ENCODE assay signal across 8 mouse cellular contexts in genomic region chr4:119540533-119540890, GRCm38 (mm10). TPM values are rescaled to one million over a fixed set of nuclear protein-coding genes. Genes with fewer than 3 reads are reported as not detected.
DNase-seq lines count a peak whose midpoint lies in the region; ATAC-seq and TF ChIP-seq lines count a peak whose summit lies in the region.

No protein-coding gene starts in this region.

- no peak for TF ChIP-seq POLR2A in myocyte (IDR thresholded peaks at IDR 0.05; ENCODE audit: insufficient read length, low read depth)

- peak overlapping the region; percentile 95; the same call in 1 of the 2 replicates for H3K27ac ChIP-seq in embryonic facial prominence, embryonic 11.5 days (replicated peaks; ENCODE audit: low read depth, low read length)

- H3K4me1 ChIP-seq in embryonic facial prominence, embryonic 11.5 days (ENCODE audit: control insufficient read depth, insufficient read depth, low read length) = no peaks in the 10 kb centered on the region; the same call in 1 of the 2 replicates

- intact Hi-C loops in left cerebral cortex, postnatal 25 days (cut with DNase I) = no loop called here

- no peaks in the 10 kb centered on the region for H3K9me3 ChIP-seq in embryonic facial prominence, embryonic 11.5 days (replicated peaks; ENCODE audit: control insufficient read depth, low read length)

- peak overlapping the region; percentile 97 for H3K4me3 ChIP-seq in embryonic facial prominence, embryonic 11.5 days (ENCODE audit: low read depth, low read length)
- H3K4me3 ChIP-seq in myocyte = peak overlapping the region; percentile 44

- no peaks in the 10 kb centered on the region for H3K36me3 ChIP-seq in embryonic facial prominence, embryonic 11.5 days (replicated peaks; ENCODE audit: control insufficient read depth, insufficient read depth, low read depth, low read length)
- H3K36me3 ChIP-seq in myocyte (ENCODE audit: control insufficient read depth, insufficient read depth) = no peaks in the 10 kb centered on the region

- no peak for ATAC-seq in embryonic facial prominence, embryonic 11.5 days (replicated peaks; ENCODE audit: insufficient number of reproducible peaks, low FRiP score, low TSS enrichment, low read depth)
- peak; percentile 1 for ATAC-seq in inflammation-experienced regulatory T-cells, adult 6 months

- peak; percentile 5 for DNase-seq in kidney, postnatal 14 days
- DNase-seq in kidney, postnatal 4 days = no peak
- DNase-seq in embryonic facial prominence, embryonic 11.5 days (ENCODE audit: low spot score) = no peak
- no peak for DNase-seq in left cerebral cortex, postnatal 25 days (ENCODE audit: low spot score in 2 of 2)
- DNase-seq in gastrocnemius, adult 8-10 months (ENCODE audit: low spot score in 2 of 2) = no peak
- DNase-seq in lung, postnatal 4 days = no peak

- no peaks in the 10 kb centered on the region for H3K27me3 ChIP-seq in embryonic facial prominence, embryonic 11.5 days (ENCODE audit: control insufficient read depth, insufficient read depth, low read length)
- H3K27me3 ChIP-seq in myocyte (ENCODE audit: control insufficient read depth, insufficient read depth, insufficient read length) = no peaks in the 10 kb centered on the region

- WGBS in embryonic facial prominence, embryonic 11.5 days = 5% methylated on average over 10 of the region's 10 CpGs

- H3ac ChIP-seq in myocyte (ENCODE audit: control insufficient read depth, insufficient read length) = peak overlapping the region; percentile 99

- peak overlapping the region; percentile 87 for H3K9ac ChIP-seq in embryonic facial prominence, embryonic 11.5 days (replicated peaks; ENCODE audit: low read length)

- H3K79me2 ChIP-seq in myocyte (ENCODE audit: control insufficient read depth, insufficient read depth) = peaks cover 55% of the 10 kb centered on the region

- peak overlapping the region; percentile 74 for H3K4me2 ChIP-seq in embryonic facial prominence, embryonic 11.5 days (ENCODE audit: low read depth, low read length)
- peak overlapping the region; percentile 87 for H3K4me2 ChIP-seq in myocyte (ENCODE audit: low read depth)

TF ChIP-seq in myocyte, 11 proteins besides CTCF, POLR2A, EP300 and RAD21:
- TF ChIP-seq CEBPB (IDR thresholded peaks at IDR 0.05; ENCODE audit: insufficient read depth, poor library complexity, severe bottlenecking) = no peak
- TF ChIP-seq MAX (IDR thresholded peaks at IDR 0.05; ENCODE audit: low read depth) = no peak
- TF ChIP-seq USF1 (IDR thresholded peaks at IDR 0.05; ENCODE audit: low read depth) = no peak
- TF ChIP-seq TCF12 (IDR thresholded peaks at IDR 0.05; ENCODE audit: insufficient read depth, poor library complexity, severe bottlenecking) = no peak
- no peak for TF ChIP-seq POLR2AphosphoS2 (IDR thresholded peaks at IDR 0.05; ENCODE audit: insufficient read length, low read depth)
- TF ChIP-seq SRF (IDR thresholded peaks at IDR 0.05; ENCODE audit: control insufficient read depth, insufficient read length, low read depth) = no peak

RNA-seq across cellular contexts. Expression of gene Frg2f1, which starts 1.2 kb away (rescaled TPM):
- 3.0 and 3.1 TPM in 2 replicates for polyA plus RNA-seq in embryonic facial prominence, embryonic 11.5 days (2014; fragmentation: Nextera tagmentation; extraction: Ambion mirVana)
- 1 to 10 TPM in 1 of 3 experiments, under 1 TPM in 2; 0.62 to 2.9 (median 0.87) TPM for polyA plus RNA-seq in inflammation-experienced regulatory T-cells, adult 6 months (2017; shearing (Covaris generic))
- 3.3 TPM for polyA plus RNA-seq in myocyte (2012; fragmentation: generic; extraction: Trizol)
- 10 to 100 TPM; 25.2 to 27.3 TPM for total RNA-seq in left cerebral cortex, postnatal 25 days (2021)
- 1 to 10 TPM; 3.6 to 4.9 (median 4.4) TPM for total RNA-seq in gastrocnemius, adult 8-10 months (2022)

RNA-seq across cellular contexts. Expression of gene Foxj3, which starts 3.7 kb away (rescaled TPM):
- polyA plus RNA-seq in embryonic facial prominence, embryonic 11.5 days (2014; fragmentation: Nextera tagmentation; extraction: Ambion mirVana) = 25.7 and 30.9 TPM in 2 replicates
- 10 to 100 TPM; 11.2 to 16.4 (median 12.4) TPM for polyA plus RNA-seq in inflammation-experienced regulatory T-cells, adult 6 months (2017; shearing (Covaris generic))
- polyA plus RNA-seq in myocyte (2012; fragmentation: generic; extraction: Trizol) = 13.1 TPM
- total RNA-seq in left cerebral cortex, postnatal 25 days (2021) = 10 to 100 TPM; 64.6 to 77.5 TPM
- 10 to 100 TPM; 30.0 to 33.6 (median 31.3) TPM for total RNA-seq in gastrocnemius, adult 8-10 months (2022)

RNA-seq across cellular contexts. Expression of gene Rimkla, which starts 48.1 kb away (rescaled TPM):
- 2.2 and 2.7 TPM in 2 replicates for polyA plus RNA-seq in embryonic facial prominence, embryonic 11.5 days (2014; fragmentation: Nextera tagmentation; extraction: Ambion mirVana)
- under 1 TPM in 2 of 3 experiments, not detected in 1; 0.14 to 0.51 TPM for polyA plus RNA-seq in inflammation-experienced regulatory T-cells, adult 6 months (2017; shearing (Covaris generic))
- polyA plus RNA-seq in myocyte (2012; fragmentation: generic; extraction: Trizol) = not detected
- total RNA-seq in left cerebral cortex, postnatal 25 days (2021) = 10 to 100 TPM in 1 of 2 experiments, 1 to 10 TPM in 1; 7.6 to 12.4 TPM
- not detected for total RNA-seq in gastrocnemius, adult 8-10 months (2022)
